Mouse (Mus musculus): Measurements from ENCODE around the gene F11r. TPM values are rescaled to one million over a fixed set of nuclear protein-coding genes. Genes with fewer than 3 reads are reported as not detected.

Gene F11r
- polyA plus RNA-seq, 1 experiment from 2014 or later: 9.4 TPM

DNA sequence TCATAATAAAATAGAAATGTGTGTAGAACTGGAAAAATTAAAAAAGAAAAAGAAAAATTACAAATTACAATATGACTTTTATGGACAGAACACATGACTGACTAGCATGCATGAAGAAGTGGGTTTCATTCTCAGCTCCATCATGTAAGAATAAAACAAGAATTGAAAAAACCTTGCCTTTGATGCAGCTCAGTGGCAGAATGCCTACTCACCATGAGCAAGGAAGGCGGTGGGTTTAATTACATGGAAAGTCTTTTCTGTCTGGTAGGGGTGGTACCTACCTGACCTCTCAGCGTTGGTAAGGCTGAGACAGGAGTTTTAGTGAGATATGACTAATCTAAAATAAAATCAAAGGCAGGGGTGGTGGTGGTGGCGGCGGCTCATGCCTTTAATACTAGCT, 67.3 kb downstream of the F11r start:
- Histone ChIP-seq H3K27ac (peak overlapping the region; percentile 56; the same call in 1 of the 2 replicates), H3K4me3 (peak overlapping the region; percentile 72), H3K27me3 (replicated peaks) (no peaks in the 10 kb centered on the region; the same call in 1 of the 2 replicates), H3K36me3 (replicated peaks) (no peaks in the 10 kb centered on the region), H3K4me1 (peaks cover 17% of the 10 kb centered on the region), H3K9me3 (no peaks in the 10 kb centered on the region), H3K4me2 (peak overlapping the region; percentile 81), H3K9ac (peak overlapping the region; percentile 48)
- WGBS: 60% methylated on average over 4 of the region's 4 CpGs
- no peak for ATAC-seq (replicated peaks)

DNA sequence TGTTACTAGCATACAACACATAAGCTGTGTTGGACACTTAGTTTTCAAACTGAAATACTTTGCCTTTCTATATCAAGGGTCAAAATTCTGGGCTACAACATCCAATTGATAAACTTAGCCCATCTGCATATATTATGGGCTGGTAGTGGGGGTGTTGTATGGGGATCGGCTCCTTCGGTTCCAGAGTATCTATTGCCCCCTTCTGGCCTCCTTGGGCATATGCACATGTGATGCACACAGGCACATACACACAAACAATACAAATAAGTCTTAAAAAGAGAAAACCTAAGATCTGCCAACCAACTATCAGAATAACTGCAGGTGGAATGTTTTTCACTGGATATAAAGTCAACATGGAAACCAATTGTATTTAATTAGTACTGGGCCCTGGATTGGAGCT, 75.9 kb downstream of the F11r start:
- Histone ChIP-seq H3K27ac (no peak overlapping the region), H3K4me1 (no peaks in the 10 kb centered on the region), H3K9ac (no peak overlapping the region), H3K36me3 (replicated peaks) (no peaks in the 10 kb centered on the region), H3K4me2 (no peak overlapping the region), H3K9me3 (no peaks in the 10 kb centered on the region), H3K27me3 (replicated peaks) (no peaks in the 10 kb centered on the region), H3K4me3 (no peak overlapping the region)
- WGBS: 92% methylated on average over 2 of the region's 2 CpGs
- no peak for ATAC-seq (replicated peaks)

DNA sequence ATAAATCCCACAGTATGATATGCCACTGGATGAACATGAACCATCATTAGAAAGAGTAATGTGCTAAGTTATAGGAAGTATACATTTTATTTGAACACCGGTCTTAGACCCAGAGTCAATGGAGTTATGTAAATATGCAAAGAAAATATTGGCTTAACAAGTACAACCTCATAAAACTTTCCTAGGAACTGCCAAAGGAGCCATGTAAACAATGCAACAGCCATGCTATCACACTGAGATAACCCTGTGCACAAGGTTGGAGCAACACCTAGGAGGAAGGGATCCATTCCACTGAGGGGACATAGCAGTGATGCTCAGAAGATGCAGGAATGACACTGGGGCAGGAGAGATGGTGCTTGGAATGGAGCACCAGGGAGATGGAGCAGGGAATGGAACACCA, 76.4 kb downstream of the F11r start:
- WGBS: 96% methylated on average over 1 of the region's 1 CpGs
- no peak for ATAC-seq (replicated peaks)
- Histone ChIP-seq H3K27ac (no peak overlapping the region), H3K27me3 (replicated peaks) (no peaks in the 10 kb centered on the region), H3K4me1 (no peaks in the 10 kb centered on the region), H3K9me3 (no peaks in the 10 kb centered on the region), H3K4me3 (no peak overlapping the region), H3K4me2 (no peak overlapping the region), H3K9ac (no peak overlapping the region), H3K36me3 (replicated peaks) (no peaks in the 10 kb centered on the region)

Other genes starting within 250 kb of the F11r start
- 17.9 and 19.4 TPM in 2 replicates for gene Pcp4l1, start 241.3 kb upstream of the F11r start, polyA plus RNA-seq (2015; fragmentation: Nextera tagmentation; extraction: Ambion mirVana)
- 0.23 and 0.34 TPM in 2 replicates for gene Nr1i3, start 223.6 kb upstream of the F11r start, polyA plus RNA-seq (2015; fragmentation: Nextera tagmentation; extraction: Ambion mirVana)
- 48.1 and 56.5 TPM in 2 replicates for gene Tomm40l, start 215.0 kb upstream of the F11r start, polyA plus RNA-seq (2015; fragmentation: Nextera tagmentation; extraction: Ambion mirVana)
- 3.4 and 11.6 TPM in 2 replicates for gene Apoa2, start 212.5 kb upstream of the F11r start, polyA plus RNA-seq (2015; fragmentation: Nextera tagmentation; extraction: Ambion mirVana)
- gene Fcer1g, start 203.2 kb upstream of the F11r start, polyA plus RNA-seq (2015; fragmentation: Nextera tagmentation; extraction: Ambion mirVana): 27.3 and 33.2 TPM in 2 replicates
- 7.0 and 7.1 TPM in 2 replicates for gene Adamts4, start 187.1 kb upstream of the F11r start, polyA plus RNA-seq (2015; fragmentation: Nextera tagmentation; extraction: Ambion mirVana)
- 229 and 238 TPM in 2 replicates for gene Ndufs2, start 186.1 kb upstream of the F11r start, polyA plus RNA-seq (2015; fragmentation: Nextera tagmentation; extraction: Ambion mirVana)
- gene B4galt3, start 167.2 kb upstream of the F11r start, polyA plus RNA-seq (2015; fragmentation: Nextera tagmentation; extraction: Ambion mirVana): 112 and 116 TPM in 2 replicates
- gene Ppox, start 156.3 kb upstream of the F11r start, polyA plus RNA-seq (2015; fragmentation: Nextera tagmentation; extraction: Ambion mirVana): 48.7 and 56.2 TPM in 2 replicates
- gene Usp21, start 149.5 kb upstream of the F11r start, polyA plus RNA-seq (2015; fragmentation: Nextera tagmentation; extraction: Ambion mirVana): 119 and 122 TPM in 2 replicates
- 99.7 and 102 TPM in 2 replicates for gene Ufc1, start 142.5 kb upstream of the F11r start, polyA plus RNA-seq (2015; fragmentation: Nextera tagmentation; extraction: Ambion mirVana)
- 52.9 and 53.5 TPM in 2 replicates for gene Dedd, start 108.4 kb upstream of the F11r start, polyA plus RNA-seq (2015; fragmentation: Nextera tagmentation; extraction: Ambion mirVana)
- gene Nit1, start 91.9 kb upstream of the F11r start, polyA plus RNA-seq (2015; fragmentation: Nextera tagmentation; extraction: Ambion mirVana): 52.2 and 54.2 TPM in 2 replicates
- gene Pfdn2, start 91.9 kb upstream of the F11r start, polyA plus RNA-seq (2015; fragmentation: Nextera tagmentation; extraction: Ambion mirVana): 146 and 150 TPM in 2 replicates
- gene Klhdc9, start 76.7 kb upstream of the F11r start, polyA plus RNA-seq (2015; fragmentation: Nextera tagmentation; extraction: Ambion mirVana): 3.3 and 4.5 TPM in 2 replicates
- 3.1 and 3.6 TPM in 2 replicates for gene Nectin4, start 67.4 kb upstream of the F11r start, polyA plus RNA-seq (2015; fragmentation: Nextera tagmentation; extraction: Ambion mirVana)
- 0.66 and 0.87 TPM in 2 replicates for gene Arhgap30, start 48.6 kb upstream of the F11r start, polyA plus RNA-seq (2015; fragmentation: Nextera tagmentation; extraction: Ambion mirVana)
- 205 and 216 TPM in 2 replicates for gene Usf1, start 26.2 kb upstream of the F11r start, polyA plus RNA-seq (2015; fragmentation: Nextera tagmentation; extraction: Ambion mirVana)
- gene Tstd1, start 18.7 kb upstream of the F11r start, polyA plus RNA-seq (2015; fragmentation: Nextera tagmentation; extraction: Ambion mirVana): 8.4 and 8.8 TPM in 2 replicates
- 33.1 and 34.3 TPM in 2 replicates for gene Alyref2, start 65.9 kb downstream of the F11r start, polyA plus RNA-seq (2015; fragmentation: Nextera tagmentation; extraction: Ambion mirVana)
- not detected in 2 replicates for gene Itln1, start 97.8 kb downstream of the F11r start, polyA plus RNA-seq (2015; fragmentation: Nextera tagmentation; extraction: Ambion mirVana)
- gene Cd244a, start 121.7 kb downstream of the F11r start, polyA plus RNA-seq (2015; fragmentation: Nextera tagmentation; extraction: Ambion mirVana): not detected in 2 replicates
- 0.06 and 0.14 TPM in 2 replicates for gene Ly9, start 169.9 kb downstream of the F11r start, polyA plus RNA-seq (2015; fragmentation: Nextera tagmentation; extraction: Ambion mirVana)
- gene Slamf7, start 215.5 kb downstream of the F11r start, polyA plus RNA-seq (2015; fragmentation: Nextera tagmentation; extraction: Ambion mirVana): not detected in 2 replicates
- gene Cd48, start 244.5 kb downstream of the F11r start, polyA plus RNA-seq (2015; fragmentation: Nextera tagmentation; extraction: Ambion mirVana): 0.72 and 1.5 TPM in 2 replicates